Mouse (Mus musculus): ENCODE measurements around the gene Lcn11. TPM values are rescaled to one million over a fixed set of nuclear protein-coding genes. Genes with fewer than 3 reads are reported as not detected.
"Not testable (repeated sequence)": the region's sequence is repeated elsewhere in the genome, so short reads cannot be mapped to it uniquely, and the experiment has no call there.

Lcn11 gene
- total RNA-seq (2021) = not detected
- long read RNA-seq, experiment 1 = 0 reads
- long read RNA-seq, experiment 2 = 0 reads

- no peak for DNase-seq (ENCODE audit: low spot score in 2 of 2)
Measured at GRCm38 (mm10) chr2:25776717-25777116, at the start of gene Lcn11. TSS of gene Lcn11 (plus strand) at chr2:25777017.

- no peak for DNase-seq (ENCODE audit: low spot score in 2 of 2)
Measured at GRCm38 (mm10) chr2:25733199-25733930, 43.5 kb upstream of the Lcn11 start.

GRCm38 (mm10) chr2:25736709-25737108 is 40.1 kb upstream of the Lcn11 start, which contains the start of gene Obp2b:
TSS of gene Obp2b (plus strand) at chr2:25737009.
- not testable (repeated sequence) for DNase-seq (ENCODE audit: low spot score in 2 of 2)

- no peak for DNase-seq (ENCODE audit: low spot score in 2 of 2)
Measured at GRCm38 (mm10) chr2:25741671-25742070, 35.1 kb upstream of the Lcn11 start.

- no peak for DNase-seq (ENCODE audit: low spot score in 2 of 2)
Measured at GRCm38 (mm10) chr2:25754201-25754600, 22.6 kb upstream of the Lcn11 start.

GRCm38 (mm10) chr2:25758064-25758625 is 18.7 kb upstream of the Lcn11 start:
- no peak for DNase-seq (ENCODE audit: low spot score in 2 of 2)

- DNase-seq (ENCODE audit: low spot score in 2 of 2) = no peak
Measured at GRCm38 (mm10) chr2:25765269-25765668, 11.5 kb upstream of the Lcn11 start, which contains the start of gene Lcn3. TSS of gene Lcn3 (plus strand) at chr2:25765569.

- DNase-seq (ENCODE audit: low spot score in 2 of 2) = no peak
Measured at GRCm38 (mm10) chr2:25767764-25768163, 9.1 kb upstream of the Lcn11 start.

GRCm38 (mm10) chr2:25773507-25773906 is 3.3 kb upstream of the Lcn11 start:
- no peak for DNase-seq (ENCODE audit: low spot score in 2 of 2)

GRCm38 (mm10) chr2:25774640-25775039 is 2.2 kb upstream of the Lcn11 start:
- DNase-seq (ENCODE audit: low spot score in 2 of 2) = no peak

GRCm38 (mm10) chr2:25775991-25776390 is 826 bp upstream of the Lcn11 start:
- DNase-seq (ENCODE audit: low spot score in 2 of 2) = no peak

GRCm38 (mm10) chr2:25779076-25779475 is 2.3 kb downstream of the Lcn11 start:
- no peak for DNase-seq (ENCODE audit: low spot score in 2 of 2)

GRCm38 (mm10) chr2:25780921-25781320 is 4.1 kb downstream of the Lcn11 start:
- no peak for DNase-seq (ENCODE audit: low spot score in 2 of 2)

GRCm38 (mm10) chr2:25781957-25782356 is 5.1 kb downstream of the Lcn11 start, which contains the start of gene Gm13539:
TSS of gene Gm13539 (plus strand) at chr2:25782257.
- no peak for DNase-seq (ENCODE audit: low spot score in 2 of 2)

GRCm38 (mm10) chr2:25785573-25786322 is 8.9 kb downstream of the Lcn11 start:
- DNase-seq (ENCODE audit: low spot score in 2 of 2) = no peak

GRCm38 (mm10) chr2:25789092-25789491 is 12.3 kb downstream of the Lcn11 start:
- no peak for DNase-seq (ENCODE audit: low spot score in 2 of 2)

GRCm38 (mm10) chr2:25797635-25798034 is 20.8 kb downstream of the Lcn11 start:
- no peak for DNase-seq (ENCODE audit: low spot score in 2 of 2)

GRCm38 (mm10) chr2:25798065-25798464 is 21.2 kb downstream of the Lcn11 start:
- no peak for DNase-seq (ENCODE audit: low spot score in 2 of 2)

- DNase-seq (ENCODE audit: low spot score in 2 of 2) = no peak
Measured at GRCm38 (mm10) chr2:25811711-25812110, 34.9 kb downstream of the Lcn11 start.

GRCm38 (mm10) chr2:25813364-25813763 is 36.5 kb downstream of the Lcn11 start:
- DNase-seq (ENCODE audit: low spot score in 2 of 2) = no peak

GRCm38 (mm10) chr2:25815748-25816147 is 38.9 kb downstream of the Lcn11 start, which contains the start of gene Glt6d1:
TSS of gene Glt6d1 (minus strand) at chr2:25815848.
- not testable (repeated sequence) for DNase-seq (ENCODE audit: low spot score in 2 of 2)

- peak in 1 of 2 experiments; percentile 22 for DNase-seq (ENCODE audit: low spot score in 2 of 2)
Measured at GRCm38 (mm10) chr2:25822806-25823205, 46.0 kb downstream of the Lcn11 start, which contains the start of gene Lcn9. TSS of gene Lcn9 (plus strand) at chr2:25823153.
